Mouse (Mus musculus) megakaryocyte, embryonic 14.5 days (primary cell): ENCODE data around the gene Cdc14a. TPM values are rescaled to one million over a fixed set of nuclear protein-coding genes. Genes with fewer than 3 reads are reported as not detected.

Experiments used
- H3K27me3 ChIP-seq: replicated peaks from 2 replicates; pipeline ENCODE3; 2012; ENCODE audit warnings: inconsistent platforms
- H3K36me3 ChIP-seq: replicated peaks from 2 replicates; pipeline ENCODE3; 2012; ENCODE audit warnings: low read length, inconsistent platforms, mixed read lengths
- H3K4me1 ChIP-seq: 2 replicates; pipeline ENCODE4 v1.6.1; 2012; ENCODE audit warnings: inconsistent platforms
- H3K4me3 ChIP-seq: replicated peaks from 2 replicates; pipeline ENCODE3; 2012; ENCODE audit warnings: moderate library complexity, mild to moderate bottlenecking, inconsistent platforms
- H3K9me3 ChIP-seq: 2 replicates; pipeline ENCODE4 v1.6.1; 2012; ENCODE audit warnings: inconsistent platforms
- FLI1 ChIP-seq: IDR thresholded peaks from 2 replicates; pipeline ENCODE4 v1.6.1; 2012; ENCODE audit warnings: low read length, inconsistent platforms, mixed read lengths
- GATA1 ChIP-seq: IDR thresholded peaks from 3 replicates; pipeline ENCODE4 v1.6.1; 2012; ENCODE audit warnings: mixed read lengths, low read length, inconsistent platforms, borderline replicate concordance
- polyA plus RNA-seq: library from polyadenylated mRNA; stranded (reverse); fragments of >175 nt; gene quantifications from 2 replicates; pipeline ENCODE4 v1.2.3, GENCODE M21; 2012; ENCODE audit warnings: low replicate concordance; ENCODE audit not compliant: insufficient read depth

The Cdc14a gene
- polyA plus RNA-seq, 1 experiment, result 0.91 TPM

DNA sequence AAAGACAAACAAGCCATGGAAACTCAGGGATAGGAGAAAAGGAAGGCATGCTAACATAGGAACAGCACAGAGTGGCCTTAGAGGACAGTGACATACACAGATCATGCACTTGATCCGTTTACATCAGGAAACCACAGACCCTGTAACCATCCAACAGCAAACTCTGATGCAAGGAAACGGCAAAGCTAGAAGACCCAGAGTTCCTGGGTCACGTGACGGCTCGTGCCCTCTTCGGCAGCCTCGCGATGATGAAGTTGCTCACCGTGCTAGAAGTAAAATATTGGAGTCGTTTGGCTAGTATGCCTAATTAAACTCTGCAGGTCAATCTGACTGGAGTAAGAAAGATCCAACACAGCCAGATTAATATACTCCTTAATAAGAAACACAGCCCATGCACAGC, 25.3 kb downstream of the Cdc14a start:
- Histone ChIP-seq H3K4me1 (peaks cover 14% of the 10 kb centered on the region), H3K27me3 (no peaks in the 10 kb centered on the region), H3K36me3 (peaks cover 43% of the 10 kb centered on the region), H3K4me3 (no peak overlapping the region), H3K9me3 (no peaks in the 10 kb centered on the region)
- no peak for TF ChIP-seq GATA1
- TF ChIP-seq FLI1, result no peak

- TF ChIP-seq FLI1 (no peak), GATA1 (no peak)
- peaks cover 42% of the 10 kb centered on the region for H3K36me3 ChIP-seq
- peaks cover 14% of the 10 kb centered on the region for H3K4me1 ChIP-seq
- no peaks in the 10 kb centered on the region for H3K27me3 ChIP-seq
- no peak overlapping the region for H3K4me3 ChIP-seq
- H3K9me3 ChIP-seq, result no peaks in the 10 kb centered on the region
Measured at GRCm38 (mm10) chr3:116397976-116398375, 25.9 kb downstream of the Cdc14a start.

DNA sequence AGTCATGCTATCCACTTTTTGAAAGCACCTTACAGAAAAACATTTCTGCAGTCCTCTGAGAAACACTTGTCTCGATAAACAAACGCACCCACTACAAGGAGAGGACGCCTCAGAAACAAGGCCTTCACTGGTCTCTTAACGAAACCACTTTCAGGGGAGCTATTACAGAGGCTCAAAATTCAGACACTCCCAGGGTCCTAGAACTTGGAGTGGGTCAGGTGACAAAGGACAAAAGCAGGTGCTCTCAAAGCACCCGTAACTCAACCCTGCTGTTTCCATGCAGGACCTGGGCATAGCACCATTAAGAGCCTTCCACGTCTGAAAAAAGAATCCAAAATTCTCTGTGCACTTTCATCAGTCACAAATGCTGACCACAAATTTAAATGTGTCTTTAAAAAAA, 26.5 kb downstream of the Cdc14a start:
- Histone ChIP-seq H3K27me3 (no peaks in the 10 kb centered on the region), H3K9me3 (no peaks in the 10 kb centered on the region), H3K36me3 (peaks cover 45% of the 10 kb centered on the region), H3K4me1 (peaks cover 14% of the 10 kb centered on the region), H3K4me3 (no peak overlapping the region)
- TF ChIP-seq FLI1 (no peak), GATA1 (no peak)

- Histone ChIP-seq H3K4me3 (no peak overlapping the region), H3K4me1 (peaks cover 14% of the 10 kb centered on the region), H3K27me3 (no peaks in the 10 kb centered on the region), H3K9me3 (no peaks in the 10 kb centered on the region), H3K36me3 (peaks cover 49% of the 10 kb centered on the region)
- TF ChIP-seq FLI1 (no peak), GATA1 (no peak)
Measured at GRCm38 (mm10) chr3:116396571-116396970, 27.3 kb downstream of the Cdc14a start.

- Histone ChIP-seq H3K9me3 (no peaks in the 10 kb centered on the region), H3K27me3 (no peaks in the 10 kb centered on the region), H3K4me1 (peaks cover 20% of the 10 kb centered on the region), H3K36me3 (peaks cover 50% of the 10 kb centered on the region), H3K4me3 (no peak overlapping the region)
- TF ChIP-seq FLI1 (no peak), GATA1 (no peak)
Measured at GRCm38 (mm10) chr3:116394885-116395390, 28.9 kb downstream of the Cdc14a start.

- TF ChIP-seq FLI1 (no peak), GATA1 (no peak)
- Histone ChIP-seq H3K4me1 (peaks cover 44% of the 10 kb centered on the region), H3K36me3 (peaks cover 41% of the 10 kb centered on the region), H3K4me3 (no peak overlapping the region), H3K27me3 (no peaks in the 10 kb centered on the region), H3K9me3 (no peaks in the 10 kb centered on the region)
Measured at GRCm38 (mm10) chr3:116391399-116391798, 32.4 kb downstream of the Cdc14a start.

DNA sequence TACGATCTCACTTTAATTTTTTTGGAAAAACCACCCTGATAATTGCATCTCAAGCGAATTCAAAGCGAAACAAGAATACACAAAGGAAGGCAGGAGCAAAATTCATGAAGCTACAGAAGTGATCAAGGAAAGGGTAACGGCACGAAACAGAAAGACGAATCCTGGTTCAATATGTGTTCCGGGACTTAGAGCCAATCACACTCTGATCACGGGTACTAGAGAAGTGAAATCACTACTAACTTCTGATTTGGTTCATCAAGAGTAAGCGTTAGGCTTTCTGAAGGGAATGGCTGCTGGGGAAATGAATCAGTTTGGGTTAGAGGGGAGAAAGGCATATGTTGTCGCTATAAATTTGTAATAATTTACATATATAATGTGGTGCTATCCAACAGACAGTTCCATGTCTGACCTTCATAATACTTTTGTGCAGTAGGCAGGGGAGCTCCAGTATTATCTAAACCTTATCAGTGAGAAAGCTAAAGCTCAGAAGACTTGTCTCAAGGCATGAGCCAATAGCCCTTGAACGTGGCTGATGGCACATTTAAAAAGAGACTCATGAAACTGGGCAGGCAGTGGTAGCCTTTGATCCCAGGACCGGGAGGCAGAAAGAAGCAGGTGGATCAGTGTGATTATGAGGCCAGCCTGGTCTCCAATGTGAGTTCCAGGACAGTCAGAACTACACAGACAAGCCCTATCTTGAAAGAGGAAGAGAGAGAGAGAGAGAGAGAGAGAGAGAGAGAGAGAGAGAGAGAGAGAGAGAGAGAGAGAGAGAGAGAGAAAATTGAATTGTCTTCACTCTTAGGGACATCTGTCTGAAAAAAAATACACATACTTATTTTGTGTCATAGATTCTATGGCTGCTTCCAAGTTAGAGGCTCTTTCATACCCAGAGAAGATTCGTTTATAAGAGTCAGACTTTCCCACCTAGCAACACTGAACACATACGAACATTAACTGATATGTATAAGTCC, 34.0 kb downstream of the Cdc14a start:
- Histone ChIP-seq H3K4me3 (no peak overlapping the region), H3K9me3 (no peaks in the 10 kb centered on the region), H3K4me1 (peaks cover 55% of the 10 kb centered on the region), H3K36me3 (peaks cover 46% of the 10 kb centered on the region), H3K27me3 (no peaks in the 10 kb centered on the region)
- TF ChIP-seq FLI1, result no peak
- TF ChIP-seq GATA1, result no peak

DNA sequence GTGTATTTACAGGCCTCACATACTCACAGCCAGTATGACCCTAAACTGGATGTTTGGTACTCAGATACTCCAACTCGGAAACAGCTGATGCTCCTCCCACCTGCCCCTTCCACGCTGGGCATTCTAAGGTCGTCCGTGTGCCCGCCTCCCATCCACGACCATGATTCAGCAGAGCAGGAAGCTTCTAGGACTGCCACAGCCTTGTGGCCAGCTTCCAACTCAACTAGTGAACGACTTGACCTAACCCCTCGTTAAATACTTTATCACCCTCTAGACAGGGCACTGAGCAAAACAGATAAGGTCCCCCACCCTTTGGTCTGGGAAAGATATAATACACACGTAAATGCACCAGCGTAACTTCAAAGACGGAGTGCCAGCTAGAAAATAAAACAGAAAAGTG, 35.0 kb downstream of the Cdc14a start:
- Histone ChIP-seq H3K4me3 (peak overlapping the region; percentile 64), H3K9me3 (no peaks in the 10 kb centered on the region), H3K27me3 (no peaks in the 10 kb centered on the region), H3K4me1 (peaks cover 61% of the 10 kb centered on the region), H3K36me3 (peaks cover 43% of the 10 kb centered on the region)
- TF ChIP-seq GATA1 (no peak), FLI1 (no peak)

DNA sequence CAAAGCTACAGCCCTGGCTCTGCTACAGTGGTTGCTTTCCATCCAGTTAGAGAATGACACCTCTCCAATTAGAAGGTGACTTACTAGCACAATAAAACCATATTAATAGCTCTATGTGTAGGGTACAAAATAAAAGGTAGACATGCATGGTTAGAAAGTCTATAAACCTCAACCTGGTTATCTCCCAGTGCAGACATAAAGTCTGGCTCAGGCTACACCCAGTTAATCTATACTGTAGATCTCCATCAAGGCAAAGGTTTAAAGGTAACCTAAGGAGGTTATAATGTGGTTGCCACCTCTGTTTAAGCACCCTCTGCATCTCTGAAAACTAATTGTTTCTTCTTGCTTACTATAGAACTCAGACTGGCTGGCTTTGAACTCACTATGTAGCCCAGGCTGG, 36.9 kb downstream of the Cdc14a start:
- H3K9me3 ChIP-seq, result no peaks in the 10 kb centered on the region
- no peaks in the 10 kb centered on the region for H3K27me3 ChIP-seq
- peaks cover 44% of the 10 kb centered on the region for H3K36me3 ChIP-seq
- TF ChIP-seq FLI1, result no peak
- peak; percentile 46; the same call in 1 of the 3 replicates for TF ChIP-seq GATA1
- H3K4me1 ChIP-seq, result peaks cover 80% of the 10 kb centered on the region
- no peak overlapping the region for H3K4me3 ChIP-seq

DNA sequence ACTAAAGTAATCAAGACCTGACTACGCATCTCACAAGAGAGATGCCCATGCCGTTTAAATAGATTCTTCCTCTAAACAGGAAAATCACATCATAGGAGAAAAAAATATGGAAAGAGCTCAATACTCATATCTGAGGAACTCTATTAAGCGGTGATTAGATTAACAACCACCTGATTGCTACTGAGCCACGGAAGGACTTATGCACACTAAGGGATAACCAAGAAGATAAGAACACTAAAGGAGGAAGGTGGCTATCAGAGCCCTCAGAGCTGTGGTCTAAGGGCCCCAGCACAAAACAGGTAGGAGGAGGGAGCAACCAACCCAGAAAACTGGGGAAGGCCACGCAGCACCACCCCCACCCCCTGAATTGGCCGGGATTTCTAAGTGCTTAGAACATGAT, 37.5 kb downstream of the Cdc14a start:
- no peaks in the 10 kb centered on the region for H3K27me3 ChIP-seq
- H3K4me3 ChIP-seq, result no peak overlapping the region
- H3K4me1 ChIP-seq, result peaks cover 80% of the 10 kb centered on the region
- no peaks in the 10 kb centered on the region for H3K9me3 ChIP-seq
- H3K36me3 ChIP-seq, result peaks cover 42% of the 10 kb centered on the region
- TF ChIP-seq GATA1, result no peak
- TF ChIP-seq FLI1, result no peak
